Mouse (Mus musculus) lung, embryonic 14.5 days (tissue): ENCODE results near the gene Eif6. TPM values are rescaled to one million over a fixed set of nuclear protein-coding genes. Genes with fewer than 3 reads are reported as not detected.
A peak's percentile ranks its signal among the peaks of the same experiment; 100 is the strongest.

Experiments
- ATAC-seq: fragments of 200-750 bp; cut with Nextera tagmentation; 2 replicates; pipeline ENCODE4 v1.8.0; 2017; ENCODE audit warnings: mild to moderate bottlenecking, moderate TSS enrichment, moderate library complexity; ENCODE audit not compliant: insufficient read depth
- DNase-seq: peaks from one replicate; pipeline ENCODE4 v3.0.0-alpha.2; 2015
- H3K27ac ChIP-seq: fragments of 300-500 bp; sonication (generic); 2 replicates; pipeline ENCODE4 v1.5.1; 2014; ENCODE audit warnings: low read depth, mild to moderate bottlenecking, moderate library complexity
- H3K27me3 ChIP-seq: fragments of 300-500 bp; sonication (generic); 2 replicates; pipeline ENCODE4 v1.6.1; 2014; ENCODE audit warnings: low read length, control low read depth; ENCODE audit not compliant: insufficient read depth
- H3K36me3 ChIP-seq: fragments of 300-500 bp; sonication (generic); 2 replicates; pipeline ENCODE4 v1.6.1; 2014; ENCODE audit warnings: control low read depth; ENCODE audit not compliant: insufficient read depth
- H3K4me1 ChIP-seq: fragments of 300-500 bp; sonication (generic); 2 replicates; pipeline ENCODE4 v1.6.1; 2014; ENCODE audit warnings: antibody characterized with exemption, control low read depth; ENCODE audit not compliant: insufficient read depth
- H3K4me2 ChIP-seq: fragments of 300-500 bp; sonication (generic); 2 replicates; pipeline ENCODE4 v1.6.1; 2014; ENCODE audit warnings: mild to moderate bottlenecking
- H3K4me3 ChIP-seq: fragments of 300-500 bp; sonication (generic); 2 replicates; pipeline ENCODE4 v1.5.1; 2014; ENCODE audit warnings: low read depth, low read length
- H3K9ac ChIP-seq: fragments of 300-500 bp; sonication (generic); 2 replicates; pipeline ENCODE4 v1.6.1; 2014
- H3K9me3 ChIP-seq: fragments of 300-500 bp; sonication (generic); 2 replicates; pipeline ENCODE4 v1.6.1; 2016; ENCODE audit warnings: low read depth, low read length, control low read depth
- CTCF ChIP-seq: IDR thresholded peaks from 2 replicates; pipeline ENCODE4 v1.5.1; 2016; ENCODE audit warnings: antibody characterized with exemption, low read depth
- WGBS: fragments of 180-500 bp; shearing (Covaris S2); extraction: QIAGEN DNeasy Blood & Tissue Kit; methylation state at CpG from one replicate; pipeline ENCODE4 v1.1.7; 2014; 5-methylcytosine and 5-hydroxymethylcytosine counted together
- polyA plus RNA-seq: library from polyadenylated mRNA; unstranded; fragments of >200 nt; fragmentation: Nextera tagmentation; extraction: Ambion mirVana; gene quantifications from 2 replicates; pipeline ENCODE4 v1.2.1, GENCODE M21; 2014

Gene Eif6
- polyA plus RNA-seq, 1 experiment from 2014 or later = 179 TPM

DNA sequence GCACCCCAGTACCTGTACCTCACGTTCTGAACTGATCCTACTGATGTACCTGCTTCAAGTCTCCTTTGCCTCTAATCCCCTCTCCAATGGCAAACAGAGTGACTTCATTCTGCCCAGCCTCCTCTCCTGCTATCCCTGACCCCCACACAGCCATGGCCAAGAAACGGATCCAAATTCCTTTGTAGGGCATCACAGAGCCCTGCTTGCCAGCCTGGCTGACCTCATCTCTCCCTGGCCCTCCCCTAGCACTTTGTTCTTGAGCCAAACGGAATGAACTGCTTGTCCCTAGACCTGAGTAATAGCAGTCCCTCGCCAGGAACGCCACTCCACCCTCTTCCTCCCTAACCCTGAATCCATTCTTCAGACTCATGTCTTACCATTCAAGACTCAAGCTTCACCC is 20.2 kb downstream of the Eif6 start:
- no peaks in the 10 kb centered on the region for H3K27me3 ChIP-seq

DNA sequence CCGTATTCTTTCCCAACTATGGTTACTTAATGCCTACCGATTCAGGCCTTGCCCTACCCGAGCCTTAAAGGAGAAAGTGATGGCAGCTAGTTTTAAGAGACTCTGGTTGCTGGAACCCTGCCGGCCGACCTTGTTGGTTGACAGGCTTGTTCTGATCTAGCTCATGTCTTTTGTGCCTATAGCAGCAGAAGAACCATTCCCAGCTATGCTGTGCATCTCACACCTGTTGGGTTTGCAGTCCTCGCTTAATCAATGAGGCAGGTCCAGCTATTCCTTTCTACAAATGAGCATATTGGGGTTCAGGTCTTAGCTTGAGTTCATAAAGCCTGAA is 20.8 kb downstream of the Eif6 start:
- H3K27me3 ChIP-seq = no peaks in the 10 kb centered on the region
- no peak overlapping the region for H3K4me3 ChIP-seq
- no peak for TF ChIP-seq CTCF
- H3K27ac ChIP-seq = no peak overlapping the region
- ATAC-seq (no peak), DNase-seq (no peak)
- H3K4me1 ChIP-seq = no peaks in the 10 kb centered on the region
- H3K9me3 ChIP-seq = no peaks in the 10 kb centered on the region
- no peak overlapping the region for H3K9ac ChIP-seq
- no peak overlapping the region for H3K4me2 ChIP-seq
- WGBS = 69% methylated on average over 6 of the region's 6 CpGs
- no peaks in the 10 kb centered on the region for H3K36me3 ChIP-seq

More for the DNA sequence above, 20.2 kb downstream of the Eif6 start:
- Histone ChIP-seq H3K9me3 (no peaks in the 10 kb centered on the region), H3K4me3 (no peak overlapping the region), H3K4me1 (no peaks in the 10 kb centered on the region), H3K4me2 (no peak overlapping the region), H3K27ac (no peak overlapping the region), H3K9ac (no peak overlapping the region), H3K36me3 (no peaks in the 10 kb centered on the region)
- TF ChIP-seq CTCF = no peak
- ATAC-seq (no peak), DNase-seq (no peak)
- 61% methylated on average over 5 of the region's 5 CpGs for WGBS

DNA sequence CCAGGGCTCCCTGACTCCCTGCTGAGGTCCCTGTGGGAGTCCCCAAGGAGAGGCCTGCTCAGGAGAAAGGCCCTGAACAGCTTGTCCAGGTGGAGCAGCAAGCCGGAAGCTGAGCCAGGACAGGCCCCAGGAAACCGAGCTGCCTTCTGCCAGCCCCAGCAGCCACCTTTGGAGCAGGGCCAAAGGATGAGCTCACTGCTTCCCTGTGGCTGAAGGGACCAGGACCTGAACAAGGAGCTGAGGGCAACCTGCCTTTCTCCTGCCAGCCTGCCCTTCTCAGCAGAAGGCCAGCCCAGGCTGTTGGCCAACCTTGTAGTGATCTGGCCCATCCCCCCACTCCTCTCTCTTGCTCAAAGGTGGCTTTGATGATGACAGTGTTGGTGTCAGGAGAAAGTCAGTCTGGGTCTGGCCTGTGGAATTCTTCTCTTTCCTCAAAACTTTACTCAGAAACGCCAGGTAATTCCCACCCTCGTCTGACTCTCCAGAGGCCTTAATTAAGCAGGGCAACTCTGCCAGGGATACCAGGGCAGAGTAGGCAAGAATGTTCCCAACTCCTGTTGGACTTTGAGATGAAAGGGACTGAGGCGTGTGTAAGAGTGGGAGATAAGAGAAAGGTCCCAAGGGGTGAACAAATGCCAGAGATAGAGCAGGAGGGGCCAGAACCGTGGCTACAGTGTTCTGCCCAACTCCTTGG is 21.3 kb downstream of the Eif6 start:
- 32% methylated on average over 6 of the region's 6 CpGs for WGBS

DNA sequence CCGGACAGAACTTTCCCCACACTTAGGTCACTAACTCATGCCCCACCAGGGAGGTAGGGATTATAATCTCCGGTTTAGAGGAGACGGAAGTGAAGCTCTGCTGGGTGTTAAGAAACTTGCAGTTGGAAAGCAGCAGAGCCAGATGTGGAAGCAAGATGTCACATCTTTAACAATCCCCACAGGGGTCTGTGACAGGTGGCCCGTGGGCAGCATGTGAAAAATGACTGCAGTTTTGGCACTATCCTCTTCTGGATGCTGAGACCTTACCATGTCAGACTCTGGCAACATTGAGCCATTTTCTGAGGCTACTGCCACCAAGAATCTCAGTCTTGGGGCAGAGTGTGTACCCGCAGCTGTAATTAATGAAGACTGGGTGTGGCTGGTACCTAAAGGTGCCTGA is 22.7 kb downstream of the Eif6 start:
- Histone ChIP-seq H3K9me3 (no peaks in the 10 kb centered on the region), H3K27ac (no peak overlapping the region), H3K27me3 (no peaks in the 10 kb centered on the region), H3K4me1 (no peaks in the 10 kb centered on the region), H3K36me3 (no peaks in the 10 kb centered on the region), H3K4me2 (no peak overlapping the region), H3K9ac (no peak overlapping the region), H3K4me3 (no peak overlapping the region)
- ATAC-seq (no peak), DNase-seq (no peak)
- WGBS = 51% methylated on average over 5 of the region's 5 CpGs
- TF ChIP-seq CTCF = no peak

More for the DNA sequence above, 21.3 kb downstream of the Eif6 start:
- H3K27ac ChIP-seq = no peak overlapping the region
- H3K4me2 ChIP-seq = no peak overlapping the region
- no peak for TF ChIP-seq CTCF
- no peaks in the 10 kb centered on the region for H3K27me3 ChIP-seq
- no peak overlapping the region for H3K4me3 ChIP-seq
- no peak overlapping the region for H3K9ac ChIP-seq
- H3K4me1 ChIP-seq = no peaks in the 10 kb centered on the region
- ATAC-seq (no peak), DNase-seq (peak; percentile 26)
- no peaks in the 10 kb centered on the region for H3K9me3 ChIP-seq
- H3K36me3 ChIP-seq = no peaks in the 10 kb centered on the region

DNA sequence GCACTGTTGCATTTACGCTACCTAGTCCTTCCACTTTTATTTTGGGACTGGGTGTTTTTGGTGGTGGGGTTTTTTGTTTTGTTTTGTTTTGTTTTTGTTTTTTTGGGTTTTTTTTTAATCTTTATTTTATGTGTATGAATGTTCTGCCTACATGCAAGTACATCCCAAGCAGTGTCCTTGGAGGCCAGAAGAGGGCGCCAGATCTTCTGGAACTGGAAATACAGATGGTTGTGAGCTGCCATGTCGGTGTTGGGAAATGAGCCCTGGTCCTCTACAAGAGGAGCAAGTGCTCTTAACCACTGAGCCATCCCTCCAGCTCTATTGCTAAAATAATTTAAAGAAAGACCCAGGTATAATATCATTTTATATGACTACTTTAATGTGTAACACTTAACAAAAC is 24.0 kb downstream of the Eif6 start:
- Histone ChIP-seq H3K9me3 (no peaks in the 10 kb centered on the region), H3K9ac (no peak overlapping the region), H3K27ac (no peak overlapping the region), H3K27me3 (no peaks in the 10 kb centered on the region), H3K4me3 (no peak overlapping the region), H3K4me1 (no peaks in the 10 kb centered on the region), H3K4me2 (no peak overlapping the region), H3K36me3 (no peaks in the 10 kb centered on the region)
- ATAC-seq = no peak
- peak; percentile 22 for DNase-seq
- TF ChIP-seq CTCF = peak; percentile 38; the same call in 1 of the 2 replicates
- 61% methylated on average over 3 of the region's 3 CpGs for WGBS

DNA sequence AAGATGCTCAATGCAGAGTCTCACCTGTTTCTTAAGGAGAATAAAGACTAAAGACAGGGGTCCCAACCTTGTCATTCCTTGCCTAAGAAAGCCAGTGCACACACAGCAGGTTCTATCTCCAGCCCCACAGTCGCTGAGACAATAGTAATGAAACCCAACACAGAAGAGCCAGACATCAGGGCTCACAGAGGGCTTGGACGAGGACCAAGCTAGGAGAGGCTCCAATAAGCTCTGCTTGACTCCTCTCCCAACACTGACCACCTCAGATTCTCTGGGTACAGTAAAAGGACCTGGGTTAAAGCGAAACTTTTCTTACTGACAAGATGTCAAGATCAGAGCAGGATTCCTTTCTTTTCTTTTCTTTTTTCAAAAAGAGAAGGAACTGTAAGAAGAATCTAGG is 28.1 kb downstream of the Eif6 start:
- no peak for ATAC-seq
- Histone ChIP-seq H3K36me3 (no peaks in the 10 kb centered on the region), H3K9me3 (no peaks in the 10 kb centered on the region), H3K9ac (no peak overlapping the region), H3K4me1 (no peaks in the 10 kb centered on the region), H3K27ac (no peak overlapping the region), H3K4me2 (no peak overlapping the region), H3K27me3 (no peaks in the 10 kb centered on the region), H3K4me3 (no peak overlapping the region)
- no peak for TF ChIP-seq CTCF
- 49% methylated on average over 3 of the region's 3 CpGs for WGBS
- DNase-seq = no peak

DNA sequence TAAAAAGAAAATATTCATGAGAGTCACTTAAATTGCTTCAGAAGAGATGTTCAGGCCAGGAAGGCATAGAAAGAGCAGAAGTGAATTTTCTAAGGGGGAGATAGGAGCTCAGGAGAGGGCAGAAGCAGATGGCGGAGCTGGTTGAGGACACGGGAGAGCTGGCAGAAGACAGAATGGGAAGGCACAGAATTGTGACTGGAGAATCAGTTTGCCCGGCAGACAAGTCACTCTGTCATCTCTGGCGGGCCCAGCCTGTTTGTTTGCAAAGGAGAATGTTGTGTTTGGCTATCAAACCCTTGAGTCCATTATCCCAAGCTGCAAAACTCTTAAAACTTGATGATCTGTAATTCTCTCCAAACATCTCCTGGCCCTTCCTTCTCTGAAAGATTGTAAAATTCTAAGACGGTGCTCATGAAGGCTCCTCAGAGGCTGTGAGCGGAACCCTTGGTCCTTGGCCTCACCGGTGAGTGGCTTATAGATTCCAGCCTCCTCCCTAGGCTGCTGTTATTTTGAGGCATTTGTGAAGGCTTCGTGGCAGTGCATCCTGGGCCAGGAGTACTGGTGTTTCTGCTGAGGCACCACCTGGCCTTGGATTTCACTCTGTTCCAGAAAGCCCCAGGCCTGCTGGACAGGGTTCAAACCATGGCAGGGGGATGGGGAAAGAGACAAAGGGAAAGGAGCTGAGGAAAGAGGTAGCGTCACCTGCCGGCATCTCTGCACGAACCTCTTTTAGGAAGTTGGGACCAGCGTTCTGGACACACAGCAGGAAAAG is 31.9 kb downstream of the Eif6 start:
- H3K4me2 ChIP-seq = no peak overlapping the region
- TF ChIP-seq CTCF = no peak
- WGBS = 73% methylated on average over 12 of the region's 12 CpGs
- no peaks in the 10 kb centered on the region for H3K4me1 ChIP-seq
- ATAC-seq (no peak), DNase-seq (no peak)
- no peaks in the 10 kb centered on the region for H3K27me3 ChIP-seq
- no peaks in the 10 kb centered on the region for H3K9me3 ChIP-seq
- H3K4me3 ChIP-seq = no peak overlapping the region
- H3K36me3 ChIP-seq = no peaks in the 10 kb centered on the region
- H3K9ac ChIP-seq = no peak overlapping the region
- H3K27ac ChIP-seq = no peak overlapping the region
